Mouse (Mus musculus): ENCODE data around the gene Wnt5b. TPM values are rescaled to one million over a fixed set of nuclear protein-coding genes. Genes with fewer than 3 reads are reported as not detected.

The Wnt5b gene
- polyA plus RNA-seq, 1 experiment: 1.9 TPM

- Histone ChIP-seq H3K27ac (ENCODE audit: insufficient read depth, low read length) (no peak overlapping the region), H3K4me3 (ENCODE audit: insufficient read depth, low read length) (no peak overlapping the region), H3K4me1 (ENCODE audit: control insufficient read depth, insufficient read depth, low read length) (no peaks in the 10 kb centered on the region)
- TF ChIP-seq POLR2A (IDR thresholded peaks at IDR 0.05; ENCODE audit: extremely low read depth, insufficient read depth, low read length) (no peak), CTCF (IDR thresholded peaks at IDR 0.05; ENCODE audit: extremely low read depth, insufficient read depth, low read length) (0 out of 2 replicates have a peak, but pooled peaks have one; percentile 19)
Observed at GRCm38 (mm10) chr6:119467785-119468059, 76.4 kb downstream of the Wnt5b start.

GRCm38 (mm10) chr6:119466921-119467784 is 77.0 kb downstream of the Wnt5b start:
- TF ChIP-seq CTCF (IDR thresholded peaks at IDR 0.05; ENCODE audit: extremely low read depth, insufficient read depth, low read length) (no peak), POLR2A (IDR thresholded peaks at IDR 0.05; ENCODE audit: extremely low read depth, insufficient read depth, low read length) (no peak)
- Histone ChIP-seq H3K4me3 (ENCODE audit: insufficient read depth, low read length) (no peak overlapping the region), H3K27ac (ENCODE audit: insufficient read depth, low read length) (no peak overlapping the region), H3K4me1 (ENCODE audit: control insufficient read depth, insufficient read depth, low read length) (no peaks in the 10 kb centered on the region)

- no peaks in the 10 kb centered on the region for H3K4me1 ChIP-seq (ENCODE audit: control insufficient read depth, insufficient read depth, low read length)
- no peak overlapping the region for H3K4me3 ChIP-seq (ENCODE audit: insufficient read depth, low read length)
- TF ChIP-seq POLR2A (IDR thresholded peaks at IDR 0.05; ENCODE audit: extremely low read depth, insufficient read depth, low read length) (no peak), CTCF (IDR thresholded peaks at IDR 0.05; ENCODE audit: extremely low read depth, insufficient read depth, low read length) (no peak)
- H3K27ac ChIP-seq (ENCODE audit: insufficient read depth, low read length): no peak overlapping the region
Observed at GRCm38 (mm10) chr6:119466161-119466560, 78.0 kb downstream of the Wnt5b start.

- TF ChIP-seq POLR2A (IDR thresholded peaks at IDR 0.05; ENCODE audit: extremely low read depth, insufficient read depth, low read length) (no peak), CTCF (IDR thresholded peaks at IDR 0.05; ENCODE audit: extremely low read depth, insufficient read depth, low read length) (no peak)
- H3K4me3 ChIP-seq (ENCODE audit: insufficient read depth, low read length): no peak overlapping the region
- no peaks in the 10 kb centered on the region for H3K4me1 ChIP-seq (ENCODE audit: control insufficient read depth, insufficient read depth, low read length)
- H3K27ac ChIP-seq (ENCODE audit: insufficient read depth, low read length): no peak overlapping the region
Observed at GRCm38 (mm10) chr6:119460391-119460790, 83.8 kb downstream of the Wnt5b start.

- Histone ChIP-seq H3K4me3 (ENCODE audit: insufficient read depth, low read length) (no peak overlapping the region), H3K27ac (ENCODE audit: insufficient read depth, low read length) (no peak overlapping the region), H3K4me1 (ENCODE audit: control insufficient read depth, insufficient read depth, low read length) (no peaks in the 10 kb centered on the region)
- TF ChIP-seq CTCF (IDR thresholded peaks at IDR 0.05; ENCODE audit: extremely low read depth, insufficient read depth, low read length): no peak
- TF ChIP-seq POLR2A (IDR thresholded peaks at IDR 0.05; ENCODE audit: extremely low read depth, insufficient read depth, low read length): no peak
Observed at GRCm38 (mm10) chr6:119459041-119459440, 85.1 kb downstream of the Wnt5b start.

- H3K4me1 ChIP-seq (ENCODE audit: control insufficient read depth, insufficient read depth, low read length): no peaks in the 10 kb centered on the region
- TF ChIP-seq POLR2A (IDR thresholded peaks at IDR 0.05; ENCODE audit: extremely low read depth, insufficient read depth, low read length) (no peak), CTCF (IDR thresholded peaks at IDR 0.05; ENCODE audit: extremely low read depth, insufficient read depth, low read length) (no peak)
- H3K4me3 ChIP-seq (ENCODE audit: insufficient read depth, low read length): no peak overlapping the region
- H3K27ac ChIP-seq (ENCODE audit: insufficient read depth, low read length): no peak overlapping the region
Observed at GRCm38 (mm10) chr6:119458166-119458565, 86.0 kb downstream of the Wnt5b start.

GRCm38 (mm10) chr6:119451981-119452499 is 92.1 kb downstream of the Wnt5b start:
- no peak for TF ChIP-seq POLR2A (IDR thresholded peaks at IDR 0.05; ENCODE audit: extremely low read depth, insufficient read depth, low read length)
- TF ChIP-seq CTCF (IDR thresholded peaks at IDR 0.05; ENCODE audit: extremely low read depth, insufficient read depth, low read length): no peak
- H3K27ac ChIP-seq (ENCODE audit: insufficient read depth, low read length): no peak overlapping the region
- peaks cover 4% of the 10 kb centered on the region; the same call in 1 of the 2 replicates for H3K4me1 ChIP-seq (ENCODE audit: control insufficient read depth, insufficient read depth, low read length)
- H3K4me3 ChIP-seq (ENCODE audit: insufficient read depth, low read length): peak overlapping the region; percentile 30

GRCm38 (mm10) chr6:119450965-119451943 is 92.9 kb downstream of the Wnt5b start:
- TF ChIP-seq CTCF (IDR thresholded peaks at IDR 0.05; ENCODE audit: extremely low read depth, insufficient read depth, low read length): no peak
- no peak for TF ChIP-seq POLR2A (IDR thresholded peaks at IDR 0.05; ENCODE audit: extremely low read depth, insufficient read depth, low read length)
- Histone ChIP-seq H3K4me1 (ENCODE audit: control insufficient read depth, insufficient read depth, low read length) (peaks cover 4% of the 10 kb centered on the region; the same call in 1 of the 2 replicates), H3K4me3 (ENCODE audit: insufficient read depth, low read length) (peak overlapping the region; percentile 30; the same call in 1 of the 2 replicates), H3K27ac (ENCODE audit: insufficient read depth, low read length) (no peak overlapping the region)

GRCm38 (mm10) chr6:119449060-119449499 is 95.1 kb downstream of the Wnt5b start:
- Histone ChIP-seq H3K4me3 (ENCODE audit: insufficient read depth, low read length) (no peak overlapping the region), H3K4me1 (ENCODE audit: control insufficient read depth, insufficient read depth, low read length) (peaks cover 4% of the 10 kb centered on the region; the same call in 1 of the 2 replicates), H3K27ac (ENCODE audit: insufficient read depth, low read length) (no peak overlapping the region)
- TF ChIP-seq CTCF (IDR thresholded peaks at IDR 0.05; ENCODE audit: extremely low read depth, insufficient read depth, low read length) (0 out of 2 replicates have a peak, but pooled peaks have one; percentile 17), POLR2A (IDR thresholded peaks at IDR 0.05; ENCODE audit: extremely low read depth, insufficient read depth, low read length) (no peak)
